Mouse (Mus musculus) liver, postnatal 0 days (tissue): ENCODE results near the gene Wnt2b.

Source experiments
- CTCF ChIP-seq: sonication (generic); IDR thresholded peaks from 2 replicates; pipeline ENCODE4 v1.5.1; 2016; ENCODE audit warnings: antibody characterized with exemption, low read depth
- EP300 ChIP-seq: IDR thresholded peaks from 2 replicates; pipeline ENCODE4 v1.6.1; 2016; ENCODE audit warnings: antibody characterized with exemption, low read depth, mild to moderate bottlenecking

DNA sequence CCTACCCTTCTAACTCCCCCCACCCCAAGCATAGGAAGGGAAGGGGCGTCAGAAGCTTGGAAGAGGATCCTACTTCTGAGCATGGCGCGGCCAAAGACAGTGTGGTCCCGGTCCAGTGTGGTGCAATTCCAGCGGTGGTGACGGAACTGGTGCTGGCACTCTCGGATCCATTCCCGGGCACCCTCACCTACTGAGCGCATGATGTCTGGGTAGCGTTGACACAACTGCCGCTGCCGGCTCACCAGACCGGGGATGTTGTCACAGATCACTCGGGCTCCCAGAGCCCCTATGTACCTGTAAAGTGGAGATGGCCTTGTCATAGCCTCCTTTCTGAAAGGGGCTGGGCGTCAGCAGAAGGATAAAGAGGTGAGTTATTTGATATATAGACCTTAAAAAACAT is 7.2 kb downstream of the Wnt2b start:
- no peak for TF ChIP-seq CTCF
- TF ChIP-seq EP300 = no peak
